Mouse (Mus musculus) layer of hippocampus, adult 11-12 months (tissue): Measurements from ENCODE around the gene Calm3.

Source experiments
- DNase-seq: peaks from one replicate; pipeline ENCODE4 v3.0.0; 2022; ENCODE audit warnings: low spot score

Calm3 gene

GRCm38 (mm10) chr7:16885905-16886304 lies 38.0 kb downstream of the Calm3 start:
- no peak for DNase-seq

- no peak for DNase-seq
Observed at GRCm38 (mm10) chr7:16885271-16885776, 38.6 kb downstream of the Calm3 start.

- DNase-seq, result no peak
Observed at GRCm38 (mm10) chr7:16884334-16884733, 39.6 kb downstream of the Calm3 start.

GRCm38 (mm10) chr7:16883162-16883561 lies 40.8 kb downstream of the Calm3 start:
- no peak for DNase-seq

GRCm38 (mm10) chr7:16880615-16881014 lies 43.3 kb downstream of the Calm3 start:
- DNase-seq, result no peak

GRCm38 (mm10) chr7:16879796-16880547 lies 43.9 kb downstream of the Calm3 start:
- DNase-seq, result no peak

GRCm38 (mm10) chr7:16877717-16878116 lies 46.2 kb downstream of the Calm3 start:
- no peak for DNase-seq

GRCm38 (mm10) chr7:16876608-16877007 lies 47.3 kb downstream of the Calm3 start:
- no peak for DNase-seq

GRCm38 (mm10) chr7:16876006-16876405 lies 47.9 kb downstream of the Calm3 start:
- no peak for DNase-seq

- no peak for DNase-seq
Observed at GRCm38 (mm10) chr7:16875326-16875725, 48.6 kb downstream of the Calm3 start.

GRCm38 (mm10) chr7:16875310-16875325 lies 48.8 kb downstream of the Calm3 start, which contains the start of gene Dact3:
TSS of gene Dact3 (plus strand) at chr7:16875317.
- DNase-seq, result no peak

GRCm38 (mm10) chr7:16874756-16875309 lies 49.1 kb downstream of the Calm3 start:
- DNase-seq, result peak; percentile 100

GRCm38 (mm10) chr7:16874190-16874589 lies 49.7 kb downstream of the Calm3 start:
- peak; percentile 83 for DNase-seq

- no peak for DNase-seq
Observed at GRCm38 (mm10) chr7:16873392-16873791, 50.5 kb downstream of the Calm3 start.

- no peak for DNase-seq
Observed at GRCm38 (mm10) chr7:16872478-16872877, 51.4 kb downstream of the Calm3 start.

GRCm38 (mm10) chr7:16871600-16871999 lies 52.3 kb downstream of the Calm3 start:
- DNase-seq, result no peak

GRCm38 (mm10) chr7:16869497-16869896 lies 54.4 kb downstream of the Calm3 start:
- DNase-seq, result peak; percentile 93

- DNase-seq, result no peak
Observed at GRCm38 (mm10) chr7:16867488-16867887, 56.4 kb downstream of the Calm3 start.
